Mouse (Mus musculus) bone marrow macrophage, adult 2 months (primary cell): ENCODE data around the gene Has1. TPM values are rescaled to one million over a fixed set of nuclear protein-coding genes. Genes with fewer than 3 reads are reported as not detected.
"Not testable (repeated sequence)": the region's sequence is repeated elsewhere in the genome, so short reads cannot be mapped to it uniquely, and the experiment has no call there.

Source experiments
- H3K27ac ChIP-seq: 2 replicates; pipeline ENCODE4 v1.5.1; 2012; ENCODE audit warnings: low read depth, low read length; ENCODE audit not compliant: insufficient read depth
- H3K4me1 ChIP-seq: 2 replicates; pipeline ENCODE4 v1.6.1; 2012; ENCODE audit warnings: low read length; ENCODE audit not compliant: control insufficient read depth, insufficient read depth
- H3K4me3 ChIP-seq: 2 replicates; pipeline ENCODE4 v1.5.1; 2012; ENCODE audit warnings: mild to moderate bottlenecking, low read length, moderate library complexity; ENCODE audit not compliant: insufficient read depth
- CTCF ChIP-seq: IDR thresholded peaks from 2 replicates; pipeline ENCODE4 v1.5.1; 2012; ENCODE audit warnings: low read depth, mild to moderate bottlenecking, low read length, moderate library complexity
- POLR2A ChIP-seq: IDR thresholded peaks from 2 replicates; pipeline ENCODE4 v1.6.1; 2012; ENCODE audit warnings: mild to moderate bottlenecking, low read depth, low read length, borderline replicate concordance
- polyA plus RNA-seq: library from polyadenylated mRNA; stranded (reverse); fragments of >200 nt; gene quantifications from 2 replicates; pipeline ENCODE4 v1.2.4, GENCODE M21; 2012; ENCODE audit not compliant: missing spikeins, insufficient read depth, insufficient read length

Gene Has1
- polyA plus RNA-seq, 1 experiment: not detected

- peaks cover 5% of the 10 kb centered on the region; the same call in 1 of the 2 replicates for H3K4me1 ChIP-seq
- no peak overlapping the region for H3K27ac ChIP-seq
- no peak overlapping the region for H3K4me3 ChIP-seq
- TF ChIP-seq CTCF (peak; percentile 19; the same call in 1 of the 2 replicates), POLR2A (no peak)
Measured at GRCm38 (mm10) chr17:17845187-17846027, 9.6 kb downstream of the Has1 start.

DNA sequence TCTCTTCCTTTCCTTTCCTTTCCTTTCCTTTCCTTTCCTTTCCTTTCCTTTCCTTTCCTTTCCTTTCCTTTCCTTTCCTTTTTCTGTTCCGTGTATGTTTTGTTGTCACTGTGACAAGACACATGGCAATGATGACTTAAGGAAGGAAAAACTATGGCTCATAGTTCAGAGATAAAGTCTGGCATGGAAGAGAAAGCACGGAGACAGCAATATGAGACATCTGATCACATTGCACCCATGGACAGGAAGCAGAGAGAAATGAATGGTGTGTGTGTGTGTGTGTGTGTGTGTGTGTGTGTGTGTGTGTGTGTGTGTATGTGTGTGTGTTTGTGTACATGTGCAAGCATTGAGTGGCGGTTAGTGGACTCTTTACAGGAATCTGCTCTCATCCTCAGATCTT is 10.4 kb downstream of the Has1 start:
- not testable (repeated sequence) for H3K27ac ChIP-seq, H3K4me3 ChIP-seq, H3K4me1 ChIP-seq

GRCm38 (mm10) chr17:17843534-17844261 is 11.3 kb downstream of the Has1 start:
- no peak overlapping the region for H3K27ac ChIP-seq
- H3K4me1 ChIP-seq: peaks cover 13% of the 10 kb centered on the region
- H3K4me3 ChIP-seq: no peak overlapping the region
- no peak for TF ChIP-seq CTCF
- no peak for TF ChIP-seq POLR2A

DNA sequence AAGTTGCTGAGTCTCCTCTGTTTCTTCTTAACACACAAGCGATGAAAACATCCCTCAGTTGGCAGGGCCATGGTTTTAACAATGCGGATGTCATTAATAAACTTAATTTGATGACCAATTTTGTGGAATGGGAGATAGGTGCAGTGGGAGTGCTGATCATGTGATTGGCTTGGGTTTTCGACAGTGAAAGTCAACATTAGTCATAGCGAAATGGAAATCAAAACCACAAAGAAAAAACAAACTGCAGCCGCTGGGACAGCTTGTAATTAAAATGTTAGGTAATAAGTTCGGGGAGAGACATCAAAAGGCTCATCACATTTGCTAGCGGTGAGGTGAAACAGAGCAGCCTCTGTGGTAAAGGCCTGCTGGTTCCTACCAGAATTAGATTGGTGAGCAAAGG is 14.2 kb downstream of the Has1 start:
- TF ChIP-seq POLR2A: no peak
- no peak for TF ChIP-seq CTCF
- Histone ChIP-seq H3K27ac (no peak overlapping the region), H3K4me3 (no peak overlapping the region), H3K4me1 (peaks cover 17% of the 10 kb centered on the region)

DNA sequence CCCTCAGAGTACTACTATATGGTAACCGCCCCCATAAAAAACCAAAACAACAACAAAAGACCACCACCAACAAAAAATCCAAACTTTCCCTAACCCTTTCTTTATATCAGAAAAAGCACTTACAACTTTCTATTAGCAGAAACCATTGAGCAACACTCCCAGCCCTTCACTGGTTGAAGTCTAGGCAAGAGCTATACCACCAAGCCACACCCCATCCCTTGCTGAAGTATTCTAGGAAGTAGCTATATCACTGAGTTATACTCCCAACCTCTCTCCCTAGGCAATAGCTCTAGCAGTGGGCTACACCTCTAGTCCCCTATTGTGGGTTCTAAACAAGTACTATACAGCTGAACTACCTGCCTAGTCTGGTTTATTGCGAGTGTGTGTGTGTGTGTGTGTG is 15.7 kb downstream of the Has1 start:
- no peak for TF ChIP-seq POLR2A
- no peak for TF ChIP-seq CTCF
- Histone ChIP-seq H3K4me1 (peaks cover 16% of the 10 kb centered on the region), H3K27ac (no peak overlapping the region), H3K4me3 (0 out of 2 replicates have a peak overlapping the region, but pooled peaks have one; percentile 74)

DNA sequence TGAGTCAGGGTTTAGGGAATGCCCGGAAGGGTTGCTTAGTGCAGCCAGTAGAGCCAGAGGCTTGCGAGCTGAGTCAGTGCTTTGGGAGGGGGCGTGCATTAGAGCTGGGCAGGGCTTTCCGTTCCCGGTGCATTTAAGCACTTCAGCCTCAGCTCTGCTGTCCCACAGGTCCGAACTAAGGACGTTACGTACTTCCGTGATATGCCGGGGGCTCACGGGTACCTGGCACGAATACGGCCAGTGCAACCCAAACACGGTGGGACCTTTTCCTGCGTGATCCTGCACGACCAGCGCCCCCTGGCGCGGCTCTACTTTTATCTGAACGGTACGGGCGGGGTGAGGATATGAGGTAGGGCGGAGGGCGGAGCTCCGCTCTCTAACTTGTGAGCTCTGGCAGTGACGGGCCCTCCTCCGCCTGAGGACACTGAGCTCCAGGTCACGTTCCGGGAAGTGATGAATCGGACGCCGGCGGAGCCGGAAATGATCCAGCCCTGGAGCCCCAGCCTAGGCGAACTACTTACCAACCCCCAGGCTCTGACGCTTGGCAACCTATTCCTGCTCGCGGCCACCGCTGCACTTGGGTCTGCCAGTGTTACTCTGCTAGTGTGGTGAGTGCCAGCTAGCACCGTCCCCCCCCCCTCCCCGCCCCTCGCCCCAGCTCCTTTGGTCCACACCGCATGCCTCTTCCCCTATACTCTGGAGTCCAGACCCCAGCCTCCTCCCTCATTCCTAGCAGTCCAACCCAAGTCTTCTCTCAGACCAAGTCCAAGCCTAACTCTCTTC is 16.9 kb downstream of the Has1 start:
- H3K4me3 ChIP-seq: peak overlapping the region; percentile 74
- peak overlapping the region; percentile 73 for H3K27ac ChIP-seq
- 0 out of 2 replicates have a peak, but pooled peaks have one; percentile 64 for TF ChIP-seq POLR2A
- TF ChIP-seq CTCF: peak; percentile 74; the same call in 1 of the 2 replicates
- H3K4me1 ChIP-seq: peaks cover 16% of the 10 kb centered on the region

DNA sequence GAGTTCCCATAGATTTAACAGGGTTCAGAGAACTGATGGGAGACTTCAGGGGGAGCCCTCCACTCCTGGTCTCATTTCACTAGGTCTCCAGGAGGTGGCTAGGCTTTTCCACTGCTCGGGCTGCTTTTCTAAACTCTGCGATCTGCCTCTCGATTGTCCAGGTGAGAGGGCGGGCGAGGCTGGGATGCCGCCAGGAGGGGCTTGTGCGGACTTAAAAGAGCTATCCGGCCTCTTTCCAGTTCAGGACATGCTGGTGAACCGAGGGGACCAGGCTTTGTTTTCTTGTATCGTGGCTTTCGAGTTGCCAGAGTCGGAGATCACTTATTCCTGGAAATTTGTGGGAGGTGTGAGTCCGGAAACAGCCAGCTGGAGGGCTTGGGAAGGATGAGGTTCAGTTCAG is 17.6 kb downstream of the Has1 start:
- no peak for TF ChIP-seq POLR2A
- TF ChIP-seq CTCF: no peak
- Histone ChIP-seq H3K4me1 (peaks cover 16% of the 10 kb centered on the region), H3K4me3 (peak overlapping the region; percentile 74), H3K27ac (peak overlapping the region; percentile 72)

DNA sequence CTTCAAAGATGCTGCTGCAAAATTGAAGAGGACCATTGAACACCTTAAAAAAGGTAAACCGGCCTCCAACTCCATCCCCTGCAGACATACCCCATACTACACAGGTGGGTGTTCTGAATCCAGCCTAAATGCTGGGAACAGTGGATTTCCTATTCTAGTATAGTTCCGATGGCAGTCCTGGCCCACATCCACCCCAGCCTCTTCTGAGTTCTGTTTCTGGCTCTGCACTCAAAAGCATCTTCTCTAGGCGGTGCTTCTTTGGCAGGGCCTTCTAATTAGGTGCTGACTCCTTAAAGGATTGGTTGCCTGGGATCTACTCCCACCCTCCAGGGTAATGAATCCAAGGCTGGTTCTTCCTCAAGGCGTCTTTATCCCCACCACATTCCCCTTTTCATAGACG is 18.9 kb downstream of the Has1 start:
- no peak for TF ChIP-seq CTCF
- Histone ChIP-seq H3K27ac (no peak overlapping the region), H3K4me1 (peaks cover 16% of the 10 kb centered on the region), H3K4me3 (no peak overlapping the region)

GRCm38 (mm10) chr17:17834896-17835295 is 20.1 kb downstream of the Has1 start:
- no peak overlapping the region for H3K4me3 ChIP-seq
- H3K27ac ChIP-seq: no peak overlapping the region
- peaks cover 11% of the 10 kb centered on the region for H3K4me1 ChIP-seq
- TF ChIP-seq POLR2A (no peak), CTCF (no peak)
